Mouse (Mus musculus): ENCODE data around the gene Fbxl16.
"Not testable (repeated sequence)": the region's sequence is repeated elsewhere in the genome, so short reads cannot be mapped to it uniquely, and the experiment has no call there.

Gene Fbxl16

DNA sequence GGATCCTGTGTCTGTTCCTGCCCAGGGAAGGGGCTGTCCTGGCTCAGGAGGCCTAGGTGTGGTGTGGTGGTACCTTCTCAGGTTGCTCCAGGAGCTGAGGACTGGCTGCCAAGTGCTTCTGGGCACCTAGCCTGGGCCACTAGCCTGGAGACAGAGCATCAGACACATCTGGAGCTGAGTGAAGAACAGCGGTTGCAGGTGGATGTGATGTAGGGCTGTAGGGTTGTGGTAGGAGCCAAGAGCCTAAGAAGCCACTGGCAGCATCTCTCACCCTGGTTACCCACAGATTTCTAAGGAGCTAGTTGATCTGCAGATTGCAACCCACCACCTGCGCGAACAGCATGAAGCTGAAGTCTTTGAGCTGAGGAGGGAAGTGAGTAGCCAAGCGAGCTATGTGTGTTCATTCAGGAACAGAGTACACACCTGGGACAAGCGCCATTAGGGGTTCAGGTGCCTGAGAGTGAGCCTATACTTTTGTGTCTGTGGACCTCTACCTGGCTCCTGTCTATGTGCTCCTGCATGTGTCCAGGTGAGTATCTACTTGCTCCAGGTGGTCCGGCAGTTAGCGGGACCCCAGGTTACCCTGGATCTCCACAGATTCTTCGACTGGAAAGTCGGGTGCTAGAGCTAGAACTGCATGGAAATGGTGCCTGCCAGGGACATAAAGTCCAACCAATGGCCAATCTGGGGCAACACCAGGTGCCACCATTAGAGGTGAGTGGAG lies 21.9 kb upstream of the Fbxl16 start:
- Histone ChIP-seq H3K36me3 (ENCODE audit: control insufficient read depth, insufficient read depth, low read length, poor library complexity, severe bottlenecking) (peaks cover 4% of the 10 kb centered on the region), H3K27me3 (ENCODE audit: control insufficient read depth, insufficient read depth, low read length, poor library complexity, severe bottlenecking) (no peaks in the 10 kb centered on the region)
- no peak for DNase-seq (ENCODE audit: low read depth, low spot score)

DNA sequence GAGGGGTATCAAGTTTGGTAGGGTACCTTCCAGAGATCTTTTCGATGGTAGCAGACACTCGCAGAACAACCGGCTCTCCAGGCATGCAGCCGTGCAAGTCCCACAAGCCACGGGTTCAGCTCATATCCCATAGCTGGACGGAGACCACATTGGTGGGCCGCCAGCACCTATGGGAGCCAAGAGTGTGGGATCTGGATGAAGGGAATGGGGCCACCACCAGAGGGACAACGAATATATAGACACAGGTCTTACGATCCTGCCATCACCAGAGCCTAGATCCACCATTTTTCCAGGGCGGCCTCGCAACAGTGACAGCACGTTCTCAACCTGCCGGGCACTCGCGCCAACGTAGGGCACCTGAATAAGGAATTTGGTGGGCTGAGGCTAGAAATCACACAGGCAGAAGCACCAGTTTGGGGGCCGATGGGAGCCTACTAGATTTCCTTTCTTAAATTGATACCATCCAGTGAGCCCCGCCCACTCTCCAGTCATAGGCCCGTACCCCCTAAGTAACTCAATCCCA lies 17.5 kb upstream of the Fbxl16 start:
- H3K27me3 ChIP-seq (ENCODE audit: control insufficient read depth, insufficient read depth, low read length, poor library complexity, severe bottlenecking): no peaks in the 10 kb centered on the region
- no peak for DNase-seq (ENCODE audit: low read depth, low spot score)
- peaks cover 3% of the 10 kb centered on the region; the same call in 1 of the 2 replicates for H3K36me3 ChIP-seq (ENCODE audit: control insufficient read depth, insufficient read depth, low read length, poor library complexity, severe bottlenecking)

DNA sequence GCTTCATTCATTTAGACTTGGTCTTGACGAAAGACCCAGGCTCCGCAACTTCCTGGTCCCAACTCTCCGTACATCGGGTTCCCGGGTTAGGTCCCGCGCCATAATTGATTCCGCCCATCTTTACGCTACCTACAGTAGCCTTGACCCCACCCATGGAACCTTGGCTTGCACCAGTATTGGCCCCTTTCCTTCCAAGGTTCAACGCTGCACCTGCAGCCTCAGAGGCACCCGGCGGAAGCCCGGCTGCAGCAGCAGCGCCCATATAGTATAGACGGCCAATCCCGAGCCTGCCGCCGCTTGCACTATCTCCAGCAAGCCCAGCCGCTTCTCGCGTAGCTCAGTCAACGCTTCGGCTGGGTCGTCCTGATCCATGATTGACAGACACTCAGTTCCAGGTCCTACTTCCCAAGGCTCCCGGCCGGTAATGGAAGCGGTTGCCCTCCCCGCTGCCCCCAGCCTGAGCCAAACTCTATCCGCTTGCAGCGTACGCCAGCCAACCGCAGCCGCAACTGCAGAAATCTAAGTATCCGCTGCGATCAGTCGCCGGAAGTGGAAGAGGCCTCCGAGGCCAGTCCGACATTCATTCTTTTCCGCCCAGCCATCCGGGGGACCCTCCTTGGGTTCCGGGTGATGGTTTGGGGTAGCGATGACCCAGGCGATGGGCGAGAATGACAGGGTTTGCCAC lies 16.9 kb upstream of the Fbxl16 start:
- peaks cover 3% of the 10 kb centered on the region; the same call in 1 of the 2 replicates for H3K36me3 ChIP-seq (ENCODE audit: control insufficient read depth, insufficient read depth, low read length, poor library complexity, severe bottlenecking)
- H3K27me3 ChIP-seq (ENCODE audit: control insufficient read depth, insufficient read depth, low read length, poor library complexity, severe bottlenecking): no peaks in the 10 kb centered on the region
- DNase-seq (ENCODE audit: low read depth, low spot score): peak; percentile 86

DNA sequence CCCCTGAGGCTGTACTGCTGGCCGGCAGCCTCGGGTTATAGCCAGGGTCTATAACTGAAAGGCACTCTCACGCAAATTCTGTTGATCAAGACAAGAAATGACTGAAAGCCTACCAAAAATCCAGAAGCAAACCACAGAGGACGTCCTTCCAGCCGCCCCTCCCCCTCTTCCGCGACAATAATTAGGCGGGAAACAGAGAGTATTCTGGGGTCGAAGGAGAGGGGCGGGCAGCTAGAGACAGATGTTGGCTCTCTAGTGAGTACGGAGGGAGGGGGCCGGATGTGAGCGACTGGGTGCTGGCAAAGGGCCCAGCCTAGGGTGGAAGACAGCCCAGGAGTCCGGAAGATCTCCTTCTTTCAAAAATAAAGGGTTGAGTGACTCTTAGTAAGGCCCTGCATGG lies 16.3 kb upstream of the Fbxl16 start, which contains the start of gene Fam173a:
Fam173a (minus strand) TSS at position 287 of the 400 bp plus-strand sequence.
- Histone ChIP-seq H3K27me3 (ENCODE audit: control insufficient read depth, insufficient read depth, low read length, poor library complexity, severe bottlenecking) (no peaks in the 10 kb centered on the region), H3K36me3 (ENCODE audit: control insufficient read depth, insufficient read depth, low read length, poor library complexity, severe bottlenecking) (peaks cover 3% of the 10 kb centered on the region; the same call in 1 of the 2 replicates)
- DNase-seq (ENCODE audit: low read depth, low spot score): peak; percentile 68

DNA sequence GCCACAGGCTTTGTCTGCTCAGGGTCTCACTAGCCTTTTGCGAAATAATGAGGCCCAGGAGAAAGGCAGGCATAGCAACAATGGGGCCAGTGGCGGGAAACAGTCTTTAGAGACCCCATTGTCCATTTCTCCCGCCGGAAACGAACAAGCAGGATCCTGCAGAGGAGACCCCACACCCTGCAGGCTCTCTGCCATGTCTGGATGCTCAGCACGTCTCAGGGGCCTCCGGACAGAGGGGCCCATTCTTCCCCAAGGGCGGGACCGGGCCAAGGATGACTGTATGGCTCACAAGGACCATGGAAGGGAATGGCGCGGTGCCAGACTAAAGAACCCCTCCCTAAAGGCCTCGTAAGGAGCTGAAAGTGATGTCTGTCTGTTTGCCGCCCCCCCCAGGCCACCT lies 14.7 kb upstream of the Fbxl16 start:
- no peak for DNase-seq (ENCODE audit: low read depth, low spot score)
- Histone ChIP-seq H3K27me3 (ENCODE audit: control insufficient read depth, insufficient read depth, low read length, poor library complexity, severe bottlenecking) (no peaks in the 10 kb centered on the region), H3K36me3 (ENCODE audit: control insufficient read depth, insufficient read depth, low read length, poor library complexity, severe bottlenecking) (peaks cover 3% of the 10 kb centered on the region; the same call in 1 of the 2 replicates)

DNA sequence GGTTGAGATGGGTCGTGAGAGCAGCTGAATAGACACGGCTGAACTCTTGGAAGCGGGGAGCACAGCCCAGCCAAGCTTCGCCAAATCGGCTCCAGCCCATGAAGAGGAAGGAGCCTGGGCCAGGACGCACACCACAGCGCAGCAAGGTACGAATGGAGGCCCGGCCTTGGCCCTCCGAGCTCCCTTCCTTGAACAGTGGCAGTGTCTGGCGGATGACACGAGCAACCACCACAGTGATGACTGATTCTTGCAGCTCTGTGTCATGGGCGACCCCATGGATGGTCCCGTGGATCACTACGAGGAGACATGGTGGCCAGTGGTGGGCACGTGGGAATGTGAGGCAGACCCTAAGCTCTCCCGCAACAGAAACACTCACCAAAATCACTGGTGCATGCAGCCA lies 13.9 kb upstream of the Fbxl16 start:
- Histone ChIP-seq H3K27me3 (ENCODE audit: control insufficient read depth, insufficient read depth, low read length, poor library complexity, severe bottlenecking) (no peaks in the 10 kb centered on the region), H3K36me3 (ENCODE audit: control insufficient read depth, insufficient read depth, low read length, poor library complexity, severe bottlenecking) (no peaks in the 10 kb centered on the region)
- DNase-seq (ENCODE audit: low read depth, low spot score): no peak

DNA sequence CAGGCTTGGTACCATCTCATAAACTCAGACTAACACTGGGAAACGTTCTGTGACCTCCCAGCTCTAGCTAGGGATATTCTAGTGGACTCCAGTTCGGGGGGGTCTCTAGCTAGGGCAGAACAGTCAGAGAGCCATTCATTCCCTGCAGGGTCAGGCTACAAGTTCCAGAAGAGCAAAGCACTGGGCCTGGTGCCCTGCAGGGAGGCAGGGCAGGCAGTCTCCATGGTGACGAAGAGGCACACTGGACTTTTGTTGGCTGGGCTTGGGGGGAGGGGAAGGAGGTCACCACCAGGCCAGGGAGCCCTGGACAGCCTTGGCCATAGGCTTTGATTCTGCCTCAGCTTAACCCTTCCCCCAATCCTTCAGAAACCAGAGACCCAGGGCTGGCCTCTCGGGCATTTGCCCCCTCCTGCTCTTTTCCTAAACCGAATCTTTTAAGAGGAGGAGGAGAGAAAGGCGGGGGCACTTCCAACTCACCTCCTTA lies 13.2 kb upstream of the Fbxl16 start, which contains the start of gene AC134908.4:
AC134908.4 (minus strand) TSS at position 51 of the 484 bp plus-strand sequence.
- no peak for DNase-seq (ENCODE audit: low read depth, low spot score)
- Histone ChIP-seq H3K36me3 (ENCODE audit: control insufficient read depth, insufficient read depth, low read length, poor library complexity, severe bottlenecking) (no peaks in the 10 kb centered on the region), H3K27me3 (ENCODE audit: control insufficient read depth, insufficient read depth, low read length, poor library complexity, severe bottlenecking) (no peaks in the 10 kb centered on the region)

DNA sequence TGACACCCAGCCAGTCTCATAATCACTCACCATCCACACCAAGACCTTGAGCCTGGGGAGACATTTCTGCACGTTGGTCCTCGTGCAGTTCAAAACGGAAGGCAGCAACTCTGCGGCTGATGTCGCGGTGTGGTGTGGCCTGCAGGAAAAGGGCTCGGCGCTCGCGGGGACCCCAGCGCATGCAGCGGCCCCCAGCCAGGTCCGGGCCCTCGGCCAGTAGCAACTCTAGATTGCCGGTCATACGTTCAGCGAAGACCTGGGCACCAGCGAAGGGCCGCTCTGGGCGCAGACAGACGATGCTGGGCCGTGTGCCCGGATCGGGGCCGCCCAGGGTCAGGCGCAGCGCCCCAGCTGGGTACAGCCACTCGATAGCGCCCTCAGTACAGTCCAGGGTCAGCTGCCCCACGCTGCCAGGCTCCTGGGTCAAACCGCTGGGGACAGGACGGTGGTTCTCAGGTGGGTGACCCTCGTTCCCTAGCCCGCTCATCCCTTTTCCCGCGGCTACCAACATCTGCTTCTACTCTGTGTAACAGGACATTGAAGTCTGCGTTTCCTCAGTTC lies 12.6 kb upstream of the Fbxl16 start:
- Histone ChIP-seq H3K27me3 (ENCODE audit: control insufficient read depth, insufficient read depth, low read length, poor library complexity, severe bottlenecking) (no peaks in the 10 kb centered on the region), H3K36me3 (ENCODE audit: control insufficient read depth, insufficient read depth, low read length, poor library complexity, severe bottlenecking) (no peaks in the 10 kb centered on the region)
- no peak for DNase-seq (ENCODE audit: low read depth, low spot score)

DNA sequence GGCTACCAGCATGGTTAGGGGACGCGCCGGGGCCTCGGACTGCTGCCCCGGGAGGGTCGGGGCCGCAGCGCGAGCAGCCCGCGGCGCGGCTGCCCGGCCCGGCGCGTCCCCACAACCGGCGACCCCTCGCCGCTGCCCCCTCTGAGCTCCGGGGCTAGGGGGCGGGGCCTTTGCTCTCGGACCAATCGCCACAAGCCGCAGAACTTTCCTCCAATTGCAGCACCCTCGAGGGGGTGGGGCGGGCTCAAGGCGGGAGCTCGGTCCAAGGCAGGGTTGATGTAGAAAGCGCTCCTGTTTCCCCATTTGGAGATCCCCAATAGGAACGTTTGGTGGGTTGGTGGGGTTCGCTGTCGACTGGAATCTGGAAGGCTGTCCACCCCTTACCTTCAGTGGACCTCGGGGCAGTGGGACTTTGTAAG lies 11.9 kb upstream of the Fbxl16 start, which contains the start of gene Metrn:
Metrn (minus strand) TSS at position 186 of the 419 bp plus-strand sequence.
- H3K27me3 ChIP-seq (ENCODE audit: control insufficient read depth, insufficient read depth, low read length, poor library complexity, severe bottlenecking): no peaks in the 10 kb centered on the region
- H3K36me3 ChIP-seq (ENCODE audit: control insufficient read depth, insufficient read depth, low read length, poor library complexity, severe bottlenecking): no peaks in the 10 kb centered on the region

DNA sequence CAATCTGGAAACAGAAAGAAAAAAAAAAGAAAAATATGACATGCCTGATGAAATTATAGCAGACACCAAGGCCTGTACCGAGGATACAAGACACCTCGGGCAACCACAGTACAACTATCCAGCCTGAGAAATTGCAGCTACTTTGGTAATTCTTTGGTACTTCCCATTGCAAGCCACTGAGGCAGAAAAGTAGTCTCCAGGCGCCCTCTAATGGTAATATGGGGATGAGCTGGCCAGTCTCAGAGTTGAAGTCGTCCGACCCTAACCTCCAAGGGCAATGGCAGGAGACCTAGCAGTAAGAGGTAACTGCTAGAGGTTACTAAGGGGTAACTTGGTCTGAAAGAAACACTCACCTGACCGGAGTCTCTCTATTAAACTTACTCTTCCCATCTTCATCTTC lies 7.9 kb upstream of the Fbxl16 start:
- DNase-seq (ENCODE audit: low read depth, low spot score): peak; percentile 89
- Histone ChIP-seq H3K27me3 (ENCODE audit: control insufficient read depth, insufficient read depth, low read length, poor library complexity, severe bottlenecking) (no peaks in the 10 kb centered on the region), H3K36me3 (ENCODE audit: control insufficient read depth, insufficient read depth, low read length, poor library complexity, severe bottlenecking) (no peaks in the 10 kb centered on the region)

More for the DNA sequence above, 11.9 kb upstream of the Fbxl16 start, which contains the start of gene Metrn:
- peak; percentile 81 for DNase-seq (ENCODE audit: low read depth, low spot score)

DNA sequence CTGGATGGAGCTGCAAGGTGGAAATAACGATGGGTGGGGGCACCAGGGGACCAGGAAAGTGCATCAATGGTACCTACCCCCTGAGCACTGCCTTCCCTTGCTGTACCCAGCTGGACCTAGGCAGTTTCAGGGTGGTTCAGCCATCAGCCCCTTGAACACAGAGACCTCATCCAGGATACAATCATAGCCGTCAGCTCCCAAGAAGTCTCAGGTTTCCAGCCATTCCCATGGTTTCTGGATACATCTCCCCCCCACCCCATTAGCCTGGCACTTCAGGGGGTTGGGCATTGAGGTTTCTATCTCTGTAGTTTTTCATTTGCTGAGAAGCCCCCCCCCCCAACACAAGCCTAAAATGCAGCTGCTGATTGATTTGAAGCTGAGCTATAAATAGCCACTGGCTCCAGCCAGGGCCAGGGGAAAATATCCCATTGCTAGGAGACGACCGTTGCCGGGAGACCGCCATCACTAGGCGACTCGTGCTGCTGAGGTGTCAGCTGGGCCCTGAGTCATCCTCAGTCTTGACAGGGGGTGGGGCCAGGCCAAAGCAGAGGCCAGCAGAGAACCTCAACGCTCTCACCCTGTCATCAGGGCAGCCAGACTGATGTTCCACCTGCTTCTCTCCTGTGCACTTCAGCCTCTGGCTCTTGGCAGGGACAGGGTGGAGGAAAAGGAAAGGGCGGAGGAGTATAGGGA lies 5.9 kb upstream of the Fbxl16 start:
- no peak for DNase-seq (ENCODE audit: low read depth, low spot score)
- Histone ChIP-seq H3K27me3 (ENCODE audit: control insufficient read depth, insufficient read depth, low read length, poor library complexity, severe bottlenecking) (no peaks in the 10 kb centered on the region), H3K36me3 (ENCODE audit: control insufficient read depth, insufficient read depth, low read length, poor library complexity, severe bottlenecking) (no peaks in the 10 kb centered on the region)

DNA sequence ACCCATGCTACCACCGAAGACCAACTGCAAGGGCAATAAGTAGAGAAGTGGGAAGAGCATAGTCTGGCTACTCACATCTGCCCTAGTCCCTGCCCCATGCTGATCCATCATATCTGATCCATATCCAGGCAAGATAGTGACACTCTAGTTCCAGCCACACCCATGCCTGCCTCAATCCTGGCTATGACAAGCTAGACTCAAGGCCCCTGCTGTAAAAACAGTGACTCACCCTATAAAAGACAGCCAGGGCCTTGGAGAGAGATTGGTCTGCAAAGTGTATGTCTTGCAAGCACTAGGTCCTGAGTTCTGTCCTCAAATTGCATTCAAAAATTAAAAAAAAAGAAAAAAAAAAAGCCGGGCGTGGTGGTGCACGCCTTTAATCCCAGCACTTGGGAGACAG lies 2.4 kb upstream of the Fbxl16 start:
- no peaks in the 10 kb centered on the region for H3K36me3 ChIP-seq (ENCODE audit: control insufficient read depth, insufficient read depth, low read length, poor library complexity, severe bottlenecking)
- DNase-seq (ENCODE audit: low read depth, low spot score): no peak
- H3K27me3 ChIP-seq (ENCODE audit: control insufficient read depth, insufficient read depth, low read length, poor library complexity, severe bottlenecking): no peaks in the 10 kb centered on the region; the same call in 1 of the 2 replicates

DNA sequence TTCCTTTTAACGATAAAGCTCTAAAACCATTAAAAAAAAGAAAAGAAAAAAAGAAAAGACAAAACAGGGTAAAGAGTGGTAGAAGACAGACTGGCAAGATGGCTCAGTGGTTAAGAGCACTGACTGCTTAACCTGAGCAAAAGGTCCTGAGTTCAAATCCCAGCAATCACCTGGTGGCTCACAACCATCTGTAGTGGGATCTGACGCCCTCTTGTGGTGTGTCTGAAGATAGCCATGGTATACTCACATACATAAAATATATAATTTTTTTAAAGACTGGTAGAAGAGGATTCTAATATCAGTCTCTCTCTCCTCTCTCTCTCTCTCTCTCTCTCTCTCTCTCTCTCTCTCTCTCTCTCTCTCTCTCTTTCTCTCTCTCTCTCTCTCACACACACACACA lies 1.4 kb upstream of the Fbxl16 start:
- not testable (repeated sequence) for H3K27me3 ChIP-seq (ENCODE audit: control insufficient read depth, insufficient read depth, low read length, poor library complexity, severe bottlenecking); DNase-seq (ENCODE audit: low read depth, low spot score); H3K36me3 ChIP-seq (ENCODE audit: control insufficient read depth, insufficient read depth, low read length, poor library complexity, severe bottlenecking)

DNA sequence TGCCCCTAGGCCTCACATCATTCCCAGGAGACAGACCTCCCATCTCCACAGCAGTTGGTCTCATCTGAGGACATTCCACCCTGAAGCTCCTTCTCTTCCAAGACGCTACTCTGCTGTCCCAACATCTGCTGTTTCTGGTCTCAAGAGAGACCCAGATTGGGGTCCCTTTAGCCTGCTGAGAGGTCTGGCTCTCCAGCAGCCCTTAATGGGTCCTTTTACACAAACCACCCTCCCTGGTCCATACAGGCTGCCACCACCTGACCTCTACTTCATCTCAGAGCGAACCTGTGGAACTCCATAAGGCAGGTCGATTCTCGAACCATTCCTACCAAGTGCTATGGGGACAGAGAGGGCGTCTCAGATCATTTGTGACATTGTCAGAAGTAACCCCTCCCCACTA lies 857 bp upstream of the Fbxl16 start:
- DNase-seq (ENCODE audit: low read depth, low spot score): no peak

More for the DNA sequence above, 857 bp upstream of the Fbxl16 start:
- H3K36me3 ChIP-seq (ENCODE audit: control insufficient read depth, insufficient read depth, low read length, poor library complexity, severe bottlenecking): no peaks in the 10 kb centered on the region
- no peaks in the 10 kb centered on the region; the same call in 1 of the 2 replicates for H3K27me3 ChIP-seq (ENCODE audit: control insufficient read depth, insufficient read depth, low read length, poor library complexity, severe bottlenecking)

Data from splenic B cell, adult 2 months (primary cell).